Mouse (Mus musculus): ENCODE data around the gene Lyzl4.

DNA sequence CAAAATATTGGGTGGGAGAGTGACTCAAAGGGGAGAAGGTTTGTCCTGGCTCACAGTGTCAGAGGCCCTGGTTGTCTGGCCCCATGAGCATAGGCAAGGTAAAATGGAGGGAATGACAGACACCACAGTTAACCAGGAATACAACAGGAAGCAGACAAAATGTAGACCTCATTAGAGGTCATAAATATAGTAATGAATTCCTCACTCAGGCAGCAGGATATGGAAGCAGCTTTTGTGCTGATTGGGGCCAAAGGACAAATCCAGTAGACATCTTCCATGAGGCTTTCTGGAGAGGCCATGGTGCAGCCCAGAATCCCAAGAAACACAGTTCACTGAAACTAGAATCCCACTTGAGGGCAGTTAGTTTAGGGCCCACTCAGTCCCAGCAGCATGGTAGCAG lies 92.5 kb downstream of the Lyzl4 start:
- TF ChIP-seq CTCF (conservative IDR thresholded peaks at IDR 0.05; ENCODE audit: low read length) (no peak), POU5F1 (IDR thresholded peaks at IDR 0.05; ENCODE audit: borderline replicate concordance, low read length) (no peak), NANOG (IDR thresholded peaks at IDR 0.05; ENCODE audit: borderline replicate concordance, low read length) (no peak)
